Mouse (Mus musculus) kidney, postnatal 10 days (tissue): ENCODE data around the gene Sugp1.
A peak's percentile ranks its signal among the peaks of the same experiment; 100 is the strongest.
"Not testable (repeated sequence)": the region's sequence is repeated elsewhere in the genome, so short reads cannot be mapped to it uniquely, and the experiment has no call there.

Experiments
- DNase-seq: peaks from one replicate; pipeline ENCODE4 v3.0.0; 2021; ENCODE audit warnings: mixed read lengths

The Sugp1 gene

GRCm38 (mm10) chr8:70042583-70043455 lies at the start of gene Sugp1, which contains the start of gene Mau2:
Sugp1 (plus strand) TSS chr8:70042813.
Mau2 (minus strand) TSS chr8:70042734.
- peak; percentile 98 for DNase-seq

GRCm38 (mm10) chr8:69995422-69995775 lies 47.2 kb upstream of the Sugp1 start:
- DNase-seq = no peak

- peak; percentile 100 for DNase-seq
Measured at GRCm38 (mm10) chr8:69995776-69996588, 46.6 kb upstream of the Sugp1 start, which contains the start of gene Gatad2a. Gatad2a (minus strand) TSS chr8:69996384.

- no peak for DNase-seq
Measured at GRCm38 (mm10) chr8:69996589-69997285, 45.9 kb upstream of the Sugp1 start.

GRCm38 (mm10) chr8:69998706-69999105 lies 43.9 kb upstream of the Sugp1 start:
- no peak for DNase-seq

GRCm38 (mm10) chr8:69999236-69999635 lies 43.4 kb upstream of the Sugp1 start:
- DNase-seq = no peak

- no peak for DNase-seq
Measured at GRCm38 (mm10) chr8:70000226-70000625, 42.4 kb upstream of the Sugp1 start.

- DNase-seq = peak; percentile 71
Measured at GRCm38 (mm10) chr8:70001176-70001891, 41.3 kb upstream of the Sugp1 start.

GRCm38 (mm10) chr8:70001892-70002191 lies 40.8 kb upstream of the Sugp1 start:
- DNase-seq = not testable (repeated sequence)

GRCm38 (mm10) chr8:70003204-70003657 lies 39.4 kb upstream of the Sugp1 start:
- no peak for DNase-seq

- no peak for DNase-seq
Measured at GRCm38 (mm10) chr8:70004345-70004744, 38.3 kb upstream of the Sugp1 start.

GRCm38 (mm10) chr8:70005178-70005577 lies 37.4 kb upstream of the Sugp1 start:
- no peak for DNase-seq

- not testable (repeated sequence) for DNase-seq
Measured at GRCm38 (mm10) chr8:70010796-70011195, 31.8 kb upstream of the Sugp1 start.

GRCm38 (mm10) chr8:70012350-70012749 lies 30.3 kb upstream of the Sugp1 start:
- no peak for DNase-seq

GRCm38 (mm10) chr8:70012763-70013162 lies 29.9 kb upstream of the Sugp1 start:
- DNase-seq = no peak

GRCm38 (mm10) chr8:70015017-70015416 lies 27.6 kb upstream of the Sugp1 start:
- no peak for DNase-seq

GRCm38 (mm10) chr8:70023596-70023995 lies 19.0 kb upstream of the Sugp1 start:
- no peak for DNase-seq

GRCm38 (mm10) chr8:70026151-70026550 lies 16.5 kb upstream of the Sugp1 start:
- DNase-seq = peak; percentile 21

- no peak for DNase-seq
Measured at GRCm38 (mm10) chr8:70030255-70030654, 12.4 kb upstream of the Sugp1 start.

GRCm38 (mm10) chr8:70037994-70038393 lies 4.6 kb upstream of the Sugp1 start:
- no peak for DNase-seq

- DNase-seq = no peak
Measured at GRCm38 (mm10) chr8:70041885-70042546, 597 bp upstream of the Sugp1 start.

- DNase-seq = no peak
Measured at GRCm38 (mm10) chr8:70043996-70044395, 1.4 kb downstream of the Sugp1 start.
